Mouse (Mus musculus) erythroblast, embryonic 14.5 days (primary cell): ENCODE measurements around the gene Kcnab1.

Experiments used
- GATA1 ChIP-seq: IDR thresholded peaks from 2 replicates; pipeline ENCODE4 v1.6.1; 2012; ENCODE audit warnings: low read length, inconsistent platforms, mixed read lengths
- TAL1 ChIP-seq: IDR thresholded peaks from 3 replicates; pipeline ENCODE4 v1.6.1; 2012; ENCODE audit warnings: low read length, inconsistent platforms, mixed read lengths

GRCm38 (mm10) chr3:65416571-65416970 is 307.4 kb downstream of the Kcnab1 start:
- TF ChIP-seq GATA1 (no peak), TAL1 (no peak)
